Mouse (Mus musculus): ENCODE data around the gene Ankrd60. TPM values are rescaled to one million over a fixed set of nuclear protein-coding genes. Genes with fewer than 3 reads are reported as not detected.
A peak's percentile ranks its signal among the peaks of the same experiment; 100 is the strongest.

Ankrd60 gene
- polyA plus RNA-seq, 1 experiment from 2014 or later, result not detected

DNA sequence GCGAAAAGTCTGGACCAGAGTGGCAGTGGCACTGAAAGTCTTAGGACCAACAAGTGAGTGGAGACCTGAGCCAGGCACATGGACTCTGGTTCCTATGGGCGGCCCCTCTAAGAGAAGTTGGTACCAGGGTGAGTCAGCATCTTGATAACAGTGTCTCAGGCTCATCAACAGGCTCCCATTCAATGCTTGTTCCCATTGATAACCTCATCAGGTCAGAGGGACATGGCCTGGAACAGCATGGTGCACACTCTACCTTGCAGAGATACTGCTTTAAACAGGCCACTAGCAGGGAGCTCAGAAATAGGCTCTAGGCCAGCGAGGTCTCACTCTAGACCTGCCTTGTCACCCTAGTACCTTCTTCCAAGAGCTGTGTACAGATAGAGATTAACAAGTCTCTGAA is 4.7 kb upstream of the Ankrd60 start:
- 89% methylated on average over 3 of the region's 3 CpGs for whole genome bisulfite sequencing
- Histone ChIP-seq H3K4me1 (replicated peaks) (peaks cover 21% of the 10 kb centered on the region), H3K27me3 (peaks cover 33% of the 10 kb centered on the region), H3K9me3 (no peaks in the 10 kb centered on the region; the same call in 1 of the 2 replicates), H3K36me3 (no peaks in the 10 kb centered on the region), H3K4me2 (no peak overlapping the region), H3K27ac (replicated peaks) (no peak overlapping the region), H3K4me3 (no peak overlapping the region), H3K9ac (no peak overlapping the region)
- ATAC-seq (ENCODE audit: low read depth), result no peak

DNA sequence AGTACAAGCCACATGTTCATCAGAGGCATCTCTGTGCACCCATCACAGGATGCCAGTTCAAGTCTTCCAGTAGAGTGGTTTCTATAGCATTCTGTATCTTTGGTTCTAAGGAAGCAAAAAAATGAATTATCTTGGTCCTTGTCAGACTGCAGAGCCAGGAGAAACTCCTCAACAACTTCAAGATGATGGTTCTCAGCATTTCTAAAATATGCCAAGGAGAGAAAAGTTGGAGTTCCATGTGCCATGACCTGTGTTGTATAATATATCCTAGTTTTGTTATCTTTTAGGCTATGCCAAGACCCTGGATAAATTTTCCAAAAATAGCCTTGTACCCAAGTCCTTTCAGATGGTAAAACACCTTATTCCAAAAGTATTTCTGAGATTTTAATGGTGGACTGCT is 2.9 kb upstream of the Ankrd60 start:
- Histone ChIP-seq H3K4me3 (no peak overlapping the region), H3K4me1 (replicated peaks) (peaks cover 19% of the 10 kb centered on the region), H3K4me2 (no peak overlapping the region), H3K27me3 (peaks cover 39% of the 10 kb centered on the region), H3K27ac (replicated peaks) (no peak overlapping the region), H3K9me3 (no peaks in the 10 kb centered on the region), H3K36me3 (no peaks in the 10 kb centered on the region), H3K9ac (no peak overlapping the region)
- ATAC-seq (ENCODE audit: low read depth), result no peak

DNA sequence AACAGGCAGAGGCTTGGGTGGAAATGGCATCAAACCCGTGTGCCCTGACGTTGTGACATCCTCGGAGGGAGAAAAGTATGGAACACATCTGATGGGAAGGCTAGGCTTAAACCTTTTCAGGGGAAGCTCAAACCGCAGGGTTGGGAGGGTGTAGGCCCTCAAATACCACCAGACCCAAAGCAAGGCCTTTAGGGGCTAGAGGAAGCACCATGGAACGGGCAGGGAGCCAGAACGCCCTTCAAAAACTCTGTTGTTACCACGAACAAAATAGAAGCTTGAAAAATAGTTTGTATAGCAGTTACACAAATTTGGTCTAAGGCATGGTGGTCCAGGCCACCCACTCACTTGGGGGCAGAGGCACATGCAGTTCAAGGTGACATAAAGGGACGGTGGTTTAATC is 430 bp upstream of the Ankrd60 start:
- no peak overlapping the region for H3K9ac ChIP-seq
- no peaks in the 10 kb centered on the region for H3K9me3 ChIP-seq
- peak overlapping the region; percentile 84 for H3K4me2 ChIP-seq
- peaks cover 10% of the 10 kb centered on the region; the same call in 1 of the 2 replicates for H3K4me1 ChIP-seq (replicated peaks)
- peak overlapping the region; percentile 42 for H3K4me3 ChIP-seq
- H3K36me3 ChIP-seq, result no peaks in the 10 kb centered on the region
- no peak overlapping the region for H3K27ac ChIP-seq (replicated peaks)
- 28% methylated on average over 8 of the region's 8 CpGs for WGBS
- no peak for ATAC-seq (ENCODE audit: low read depth)
- peaks cover 26% of the 10 kb centered on the region for H3K27me3 ChIP-seq

DNA sequence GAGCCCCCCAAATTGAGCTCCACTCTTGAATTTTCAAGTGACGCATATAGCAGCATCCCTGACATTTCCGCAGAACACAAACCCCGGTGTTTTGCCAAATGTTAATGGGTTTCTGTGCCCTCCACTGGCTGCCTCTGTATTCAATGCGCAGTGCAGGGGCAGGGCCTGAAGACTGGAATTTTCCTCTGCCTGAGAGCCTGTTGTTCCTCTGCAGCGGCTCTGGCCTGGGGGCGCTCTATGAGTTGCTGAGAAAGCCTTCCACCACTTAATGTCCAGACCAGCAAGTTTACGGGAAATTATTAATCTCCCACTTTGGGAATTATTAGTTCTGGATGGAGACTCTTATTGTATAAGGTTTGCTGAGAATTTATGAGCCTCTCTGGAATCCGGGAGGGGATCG is 14.0 kb downstream of the Ankrd60 start:
- no peaks in the 10 kb centered on the region for H3K36me3 ChIP-seq
- no peak overlapping the region for H3K27ac ChIP-seq (replicated peaks)
- H3K4me1 ChIP-seq (replicated peaks), result peaks cover 16% of the 10 kb centered on the region; the same call in 1 of the 2 replicates
- no peak overlapping the region for H3K4me2 ChIP-seq
- H3K9me3 ChIP-seq, result no peaks in the 10 kb centered on the region
- 53% methylated on average over 9 of the region's 9 CpGs for WGBS
- no peaks in the 10 kb centered on the region for H3K27me3 ChIP-seq
- H3K4me3 ChIP-seq, result no peak overlapping the region
- 0 out of 2 replicates have a peak, but pooled peaks have one; percentile 28 for ATAC-seq (ENCODE audit: low read depth)
- no peak overlapping the region for H3K9ac ChIP-seq

DNA sequence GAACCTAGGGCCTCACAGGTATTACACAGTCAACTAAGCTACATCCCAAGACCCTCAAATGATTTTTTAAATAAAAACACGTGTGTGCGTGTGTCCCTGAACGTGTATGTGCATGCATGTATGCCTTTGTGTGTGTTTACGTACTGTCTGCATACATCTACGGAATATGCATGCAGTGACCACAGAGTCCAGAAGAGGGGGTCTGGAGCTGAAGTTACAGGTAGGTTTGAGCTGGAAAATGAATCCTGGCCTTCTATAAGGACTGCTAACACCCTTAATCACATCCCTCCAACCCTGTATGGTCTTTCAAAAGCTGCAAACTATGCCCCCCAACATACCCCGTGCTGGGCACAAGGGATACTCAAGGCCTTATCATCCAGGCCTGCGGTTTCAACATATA is 14.8 kb downstream of the Ankrd60 start:
- no peak overlapping the region for H3K9ac ChIP-seq
- no peaks in the 10 kb centered on the region for H3K27me3 ChIP-seq
- H3K4me1 ChIP-seq (replicated peaks), result peaks cover 16% of the 10 kb centered on the region; the same call in 1 of the 2 replicates
- no peaks in the 10 kb centered on the region for H3K36me3 ChIP-seq
- ATAC-seq (ENCODE audit: low read depth), result no peak
- 77% methylated on average over 7 of the region's 7 CpGs for WGBS
- no peak overlapping the region for H3K4me2 ChIP-seq
- no peaks in the 10 kb centered on the region for H3K9me3 ChIP-seq
- no peak overlapping the region for H3K4me3 ChIP-seq
- no peak overlapping the region for H3K27ac ChIP-seq (replicated peaks)

DNA sequence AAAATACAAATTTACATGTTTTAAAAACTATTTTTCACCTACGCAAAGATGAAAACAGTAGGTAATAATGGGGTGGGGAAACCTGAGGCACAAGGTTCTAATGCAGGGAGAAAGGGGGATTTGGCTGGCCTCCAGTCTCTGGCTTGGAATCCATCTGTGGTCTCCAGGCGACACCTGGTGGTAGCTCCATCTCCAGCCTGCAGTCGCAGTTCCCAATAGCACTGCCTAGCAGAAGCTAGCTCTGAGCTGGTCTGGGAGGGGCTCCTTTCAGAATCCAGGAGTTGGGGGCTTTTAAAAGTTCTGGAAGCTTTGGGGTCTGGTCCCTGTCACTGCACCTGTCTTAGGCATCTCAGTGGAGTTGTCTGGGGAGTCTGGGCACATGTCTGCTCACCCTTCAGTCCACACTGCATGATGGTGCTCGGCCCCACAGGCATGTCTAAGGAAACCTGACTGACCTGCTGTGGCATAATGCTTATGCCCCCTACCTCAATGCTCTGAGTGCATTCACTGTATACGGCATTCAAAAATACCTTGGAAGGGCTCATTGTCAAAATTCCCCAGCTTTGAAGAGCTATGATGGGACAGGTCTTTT is 16.2 kb downstream of the Ankrd60 start:
- WGBS, result 43% methylated on average over 5 of the region's 5 CpGs
- Histone ChIP-seq H3K4me2 (no peak overlapping the region), H3K4me1 (replicated peaks) (peaks cover 16% of the 10 kb centered on the region; the same call in 1 of the 2 replicates), H3K9ac (no peak overlapping the region), H3K36me3 (no peaks in the 10 kb centered on the region), H3K9me3 (no peaks in the 10 kb centered on the region), H3K4me3 (no peak overlapping the region), H3K27ac (replicated peaks) (no peak overlapping the region), H3K27me3 (no peaks in the 10 kb centered on the region)
- peak; percentile 62 for ATAC-seq (ENCODE audit: low read depth)

DNA sequence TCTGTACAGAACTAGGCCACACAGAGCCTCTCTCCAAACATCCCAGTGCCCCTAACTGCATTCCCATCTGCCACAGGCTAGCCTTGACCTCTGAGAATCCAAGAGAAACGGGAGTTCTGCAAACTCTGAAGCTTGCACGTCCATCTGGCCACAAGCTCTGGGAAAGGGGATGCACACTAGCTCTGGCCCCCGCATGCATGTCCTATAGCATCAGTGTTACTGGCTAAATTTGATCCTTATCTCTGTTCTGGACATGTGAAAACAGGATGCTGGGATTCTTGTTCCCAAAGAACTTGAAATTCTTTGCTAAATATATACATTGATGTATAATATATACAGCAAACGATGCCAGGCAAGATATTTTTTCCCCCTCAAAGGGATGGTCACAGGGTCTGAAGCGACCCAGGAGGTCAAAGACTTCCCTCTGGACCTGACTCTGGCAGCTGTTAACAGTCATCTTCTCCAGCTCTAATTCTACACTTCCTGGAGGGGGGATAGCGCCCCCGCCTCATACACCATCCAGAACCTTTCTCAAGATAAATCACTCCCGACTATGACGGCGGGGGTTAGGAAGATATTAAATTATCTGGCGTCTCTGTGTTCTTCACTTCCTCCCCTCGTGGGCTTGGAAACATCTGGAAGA is 19.3 kb downstream of the Ankrd60 start:
- H3K4me1 ChIP-seq (replicated peaks), result peaks cover 1% of the 10 kb centered on the region; the same call in 1 of the 2 replicates
- no peaks in the 10 kb centered on the region for H3K9me3 ChIP-seq
- no peaks in the 10 kb centered on the region for H3K36me3 ChIP-seq
- H3K27me3 ChIP-seq, result peaks cover 6% of the 10 kb centered on the region; the same call in 1 of the 2 replicates
- no peak overlapping the region for H3K9ac ChIP-seq
- 76% methylated on average over 12 of the region's 12 CpGs for WGBS
- H3K4me2 ChIP-seq, result no peak overlapping the region
- H3K27ac ChIP-seq (replicated peaks), result no peak overlapping the region
- H3K4me3 ChIP-seq, result no peak overlapping the region
- ATAC-seq (ENCODE audit: low read depth), result no peak

DNA sequence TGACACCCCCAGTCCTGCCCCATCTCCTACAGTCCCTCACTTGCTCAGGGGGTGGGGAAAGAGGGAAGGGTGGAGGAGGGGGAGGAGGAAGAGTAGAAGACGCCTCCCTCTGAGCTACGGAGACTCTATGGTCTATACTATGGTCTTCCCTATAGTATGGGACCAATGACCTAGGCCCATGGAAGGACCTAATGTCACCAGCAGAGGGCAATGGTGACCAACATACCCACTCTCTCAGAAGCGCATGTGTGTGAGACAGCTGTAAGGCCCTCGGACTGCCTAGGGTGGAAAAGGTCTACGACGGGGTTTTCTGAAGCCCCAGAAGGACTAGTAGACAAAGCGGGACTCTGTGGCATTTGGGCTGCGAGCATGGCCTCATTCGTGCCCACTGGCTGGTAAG is 24.3 kb downstream of the Ankrd60 start:
- Histone ChIP-seq H3K9ac (no peak overlapping the region), H3K4me2 (no peak overlapping the region), H3K27me3 (peaks cover 6% of the 10 kb centered on the region; the same call in 1 of the 2 replicates), H3K9me3 (no peaks in the 10 kb centered on the region), H3K27ac (replicated peaks) (no peak overlapping the region), H3K4me3 (no peak overlapping the region), H3K4me1 (replicated peaks) (peaks cover 11% of the 10 kb centered on the region), H3K36me3 (no peaks in the 10 kb centered on the region)
- 0 out of 2 replicates have a peak, but pooled peaks have one; percentile 34 for ATAC-seq (ENCODE audit: low read depth)
- 43% methylated on average over 9 of the region's 9 CpGs for WGBS

DNA sequence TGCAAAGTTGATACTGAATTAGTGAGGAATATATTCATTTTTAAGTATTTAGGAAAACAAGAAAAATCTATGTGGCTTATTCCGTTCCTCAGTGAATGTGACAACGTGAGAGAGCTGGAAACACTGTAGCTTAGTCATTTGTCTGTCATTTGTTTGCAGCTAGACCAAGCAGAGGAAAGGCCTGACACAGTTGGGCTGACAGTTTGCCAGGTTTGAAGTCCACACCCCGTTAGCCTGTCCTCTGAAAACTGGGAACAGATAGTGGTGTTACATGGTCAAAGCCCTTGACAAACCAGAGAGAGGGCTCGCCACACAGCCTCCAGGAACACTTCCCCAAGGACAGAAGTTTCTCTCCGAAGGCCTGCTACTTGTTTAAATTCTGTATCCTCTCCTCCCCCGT is 27.5 kb downstream of the Ankrd60 start:
- H3K9me3 ChIP-seq, result no peaks in the 10 kb centered on the region
- H3K9ac ChIP-seq, result no peak overlapping the region
- H3K36me3 ChIP-seq, result no peaks in the 10 kb centered on the region
- H3K4me3 ChIP-seq, result no peak overlapping the region
- no peak overlapping the region for H3K4me2 ChIP-seq
- H3K27me3 ChIP-seq, result peaks cover 23% of the 10 kb centered on the region; the same call in 1 of the 2 replicates
- WGBS, result 81% methylated on average over 6 of the region's 6 CpGs
- H3K27ac ChIP-seq (replicated peaks), result no peak overlapping the region
- peaks cover 20% of the 10 kb centered on the region for H3K4me1 ChIP-seq (replicated peaks)
- no peak for ATAC-seq (ENCODE audit: low read depth)

DNA sequence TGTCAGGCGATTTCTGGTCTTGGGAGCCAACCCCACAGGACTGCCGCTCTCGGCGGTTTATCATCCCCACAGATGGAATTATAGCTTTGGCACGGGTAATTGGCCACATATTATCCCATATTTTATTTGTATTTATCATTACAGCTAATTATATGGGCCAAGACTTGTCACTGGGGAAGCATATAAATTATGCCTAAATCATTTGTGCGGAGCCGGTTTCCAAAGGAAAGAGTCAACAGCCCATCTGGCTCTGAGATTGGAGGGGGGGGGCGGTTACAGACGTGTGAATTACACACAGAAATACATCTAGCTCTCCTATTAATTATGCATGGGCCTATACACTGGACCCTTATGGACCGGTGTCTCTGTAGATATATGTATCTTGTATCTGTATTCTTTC is 28.9 kb downstream of the Ankrd60 start:
- 0 out of 2 replicates have a peak overlapping the region, but pooled peaks have one; percentile 28 for H3K27ac ChIP-seq (replicated peaks)
- WGBS, result 51% methylated on average over 10 of the region's 10 CpGs
- no peak overlapping the region for H3K4me3 ChIP-seq
- peaks cover 20% of the 10 kb centered on the region for H3K4me1 ChIP-seq (replicated peaks)
- H3K4me2 ChIP-seq, result no peak overlapping the region
- no peaks in the 10 kb centered on the region for H3K36me3 ChIP-seq
- peaks cover 21% of the 10 kb centered on the region; the same call in 1 of the 2 replicates for H3K27me3 ChIP-seq
- H3K9ac ChIP-seq, result no peak overlapping the region
- ATAC-seq (ENCODE audit: low read depth), result peak; percentile 2; the same call in 1 of the 2 replicates
- no peaks in the 10 kb centered on the region for H3K9me3 ChIP-seq

DNA sequence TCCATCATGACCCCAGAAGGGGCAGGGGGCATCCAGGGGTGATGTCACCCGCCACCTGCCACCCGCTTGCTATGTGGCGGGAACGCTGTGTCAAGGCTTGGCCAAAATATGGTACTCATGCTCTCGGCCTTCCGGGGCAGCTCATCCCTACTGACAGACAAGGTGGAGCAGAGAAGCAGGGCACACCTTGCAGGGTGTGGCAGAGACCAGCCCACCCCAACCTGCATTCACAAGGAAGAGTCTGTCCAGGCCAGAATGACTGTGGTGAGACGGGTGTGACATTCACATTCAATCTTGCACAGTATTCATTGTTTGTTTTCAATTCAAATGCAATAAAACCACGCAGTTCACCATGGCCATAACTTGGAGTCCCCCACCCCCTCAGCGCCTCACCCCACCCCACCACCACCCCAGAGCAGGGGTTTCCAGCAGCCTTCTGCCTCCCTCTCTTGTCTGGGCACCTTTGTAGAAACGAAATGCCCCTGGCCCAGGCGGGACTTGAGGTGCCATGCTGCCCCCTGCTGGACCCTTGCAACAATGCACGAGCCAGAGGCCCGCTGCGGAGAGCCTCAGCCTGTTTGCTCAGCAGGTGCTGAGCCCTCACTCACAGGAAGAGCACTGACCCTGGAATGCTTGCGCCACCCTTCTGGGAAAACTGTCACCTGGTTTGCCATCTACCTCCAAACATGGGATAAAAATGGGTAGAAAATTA is 32.0 kb downstream of the Ankrd60 start:
- ATAC-seq (ENCODE audit: low read depth), result peak; percentile 78
- 43% methylated on average over 15 of the region's 15 CpGs for WGBS

DNA sequence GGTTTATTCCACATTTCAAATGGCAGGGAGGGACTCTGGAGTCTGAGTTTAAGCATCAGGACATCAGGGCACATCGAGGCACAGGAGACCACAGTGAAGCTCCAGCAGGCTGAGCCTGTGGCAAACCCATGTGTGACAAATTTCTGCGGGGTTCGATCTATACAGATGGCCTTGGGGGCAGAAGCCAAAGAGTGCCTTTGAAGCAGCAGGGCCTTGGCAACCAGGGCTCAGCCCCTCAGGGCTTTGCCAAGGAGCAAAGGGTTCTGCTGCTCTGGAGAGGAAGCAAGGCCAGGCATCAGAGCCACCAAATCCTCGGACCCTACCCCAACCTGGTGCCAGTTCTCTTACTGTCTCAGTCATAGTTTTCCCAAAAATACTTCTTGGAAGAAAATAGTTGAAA is 35.4 kb downstream of the Ankrd60 start:
- Histone ChIP-seq H3K36me3 (no peaks in the 10 kb centered on the region), H3K4me2 (no peak overlapping the region), H3K4me1 (replicated peaks) (0 out of 2 replicates have a peak, but pooled peaks cover 6% of the 10 kb centered on the region), H3K27ac (replicated peaks) (no peak overlapping the region), H3K9me3 (no peaks in the 10 kb centered on the region), H3K4me3 (no peak overlapping the region), H3K9ac (no peak overlapping the region), H3K27me3 (peaks cover 16% of the 10 kb centered on the region; the same call in 1 of the 2 replicates)
- WGBS, result 90% methylated on average over 4 of the region's 4 CpGs
- no peak for ATAC-seq (ENCODE audit: low read depth)

More for the DNA sequence above, 32.0 kb downstream of the Ankrd60 start:
- Histone ChIP-seq H3K36me3 (no peaks in the 10 kb centered on the region), H3K27ac (replicated peaks) (no peak overlapping the region), H3K4me2 (no peak overlapping the region), H3K4me1 (replicated peaks) (peaks cover 20% of the 10 kb centered on the region), H3K4me3 (no peak overlapping the region), H3K9ac (no peak overlapping the region), H3K9me3 (no peaks in the 10 kb centered on the region), H3K27me3 (peaks cover 25% of the 10 kb centered on the region; the same call in 1 of the 2 replicates)
